Mouse (Mus musculus): ENCODE measurements around the gene Gm29582.
"Not testable (repeated sequence)": the region's sequence is repeated elsewhere in the genome, so short reads cannot be mapped to it uniquely, and the experiment has no call there.

Gene Gm29582

DNA sequence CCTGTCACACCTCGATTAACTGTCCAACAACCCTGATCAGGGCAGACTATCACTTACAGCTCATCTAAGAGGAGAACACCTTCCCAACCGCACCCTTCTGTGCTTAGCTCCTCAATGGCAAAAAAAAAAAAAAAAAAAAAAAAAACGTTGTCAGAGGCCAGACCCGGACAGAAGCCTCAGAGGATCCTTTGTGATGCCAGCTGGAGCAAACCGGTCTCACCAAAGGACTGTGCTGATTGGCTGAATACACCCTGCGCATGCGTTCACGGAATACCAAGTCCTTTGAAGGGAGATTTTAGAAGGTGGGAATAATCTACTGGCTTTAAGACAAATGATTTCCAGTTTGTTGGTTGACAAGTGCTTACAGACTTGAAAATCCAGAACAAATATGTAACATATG, at the start of gene Gm29582:
Gene Gm29582, minus strand, starts transcription at position 101 of the 400 bp plus-strand sequence.
- DNase-seq (ENCODE audit: inconsistent age in 2 of 2, low spot score in 1 of 2): not testable (repeated sequence)

All from adrenal gland, adult (tissue).